Mouse (Mus musculus) thymus, postnatal 4 days (tissue): ENCODE data around the gene Grin3b.

ENCODE experiments used
- DNase-seq: peaks from one replicate; pipeline ENCODE4 v3.0.0; 2021

Gene Grin3b

DNA sequence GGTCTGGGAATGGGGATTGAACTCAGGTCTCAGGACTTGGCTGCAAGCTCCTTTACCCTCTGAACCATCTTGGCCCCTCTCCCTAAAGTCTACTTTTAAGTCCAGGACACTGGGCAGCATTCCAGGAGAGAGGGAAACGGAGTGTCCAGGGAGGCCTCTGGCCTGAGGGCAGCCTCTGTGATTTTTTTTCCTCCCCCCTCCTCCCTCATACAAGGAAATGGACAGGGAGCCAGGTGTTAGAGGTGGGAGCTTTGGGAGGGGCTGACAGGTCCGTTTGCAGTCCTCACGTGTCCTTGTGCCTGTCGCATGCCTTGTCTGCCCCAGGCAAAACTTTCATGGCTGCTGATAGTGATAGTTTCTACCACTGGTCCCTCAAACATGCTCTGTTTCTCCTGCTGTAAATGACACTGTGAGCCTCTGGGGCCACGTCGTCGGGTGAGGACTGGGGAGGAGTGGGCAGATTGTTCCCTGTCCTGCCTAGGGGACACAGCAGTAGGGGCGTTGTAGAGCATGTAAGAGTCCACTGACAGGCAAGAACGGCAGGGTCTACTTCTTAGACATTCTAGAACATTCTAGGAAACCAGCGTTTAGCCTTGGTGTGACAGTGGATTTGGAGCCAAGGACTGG is 34.1 kb upstream of the Grin3b start:
- DNase-seq, result no peak

- peak; percentile 52 for DNase-seq
Observed at GRCm38 (mm10) chr10:79936911-79937441, 33.5 kb upstream of the Grin3b start.

DNA sequence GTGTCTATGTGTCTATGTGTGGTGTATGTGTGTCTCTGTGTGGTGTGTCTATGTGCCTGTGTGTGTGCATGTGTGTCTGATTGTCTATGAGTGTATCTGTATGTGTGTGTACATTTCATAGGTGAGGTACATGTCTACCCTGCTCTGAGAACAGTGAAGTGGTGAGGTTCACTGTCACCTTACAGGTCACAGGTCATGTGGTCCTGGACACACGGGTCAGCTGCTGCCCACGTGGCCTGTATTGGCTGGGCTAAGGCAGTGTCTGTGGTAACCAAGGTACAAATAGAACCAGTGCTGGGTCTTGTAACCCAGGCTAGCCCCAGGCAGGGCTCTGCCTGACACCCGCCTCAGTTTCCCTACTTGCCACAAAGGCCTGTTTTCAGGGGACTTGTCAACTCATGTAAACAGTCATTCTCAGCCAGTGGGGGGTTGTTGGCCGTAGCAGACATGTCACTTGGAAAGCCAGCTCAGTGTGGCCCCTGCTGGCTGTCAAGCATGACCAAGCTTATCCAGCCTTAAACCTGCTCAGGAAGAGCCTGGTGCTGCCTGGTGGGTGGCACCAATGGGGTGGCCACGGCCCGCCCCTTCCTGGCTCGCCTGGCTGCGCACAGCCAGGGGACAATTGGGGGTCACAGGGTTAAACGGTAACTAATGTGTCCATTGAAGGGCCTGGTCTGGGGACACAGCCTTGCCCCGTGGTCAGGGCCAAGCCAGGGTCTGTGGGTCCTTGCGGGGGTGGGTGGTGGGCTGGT is 32.6 kb upstream of the Grin3b start:
- no peak for DNase-seq

DNA sequence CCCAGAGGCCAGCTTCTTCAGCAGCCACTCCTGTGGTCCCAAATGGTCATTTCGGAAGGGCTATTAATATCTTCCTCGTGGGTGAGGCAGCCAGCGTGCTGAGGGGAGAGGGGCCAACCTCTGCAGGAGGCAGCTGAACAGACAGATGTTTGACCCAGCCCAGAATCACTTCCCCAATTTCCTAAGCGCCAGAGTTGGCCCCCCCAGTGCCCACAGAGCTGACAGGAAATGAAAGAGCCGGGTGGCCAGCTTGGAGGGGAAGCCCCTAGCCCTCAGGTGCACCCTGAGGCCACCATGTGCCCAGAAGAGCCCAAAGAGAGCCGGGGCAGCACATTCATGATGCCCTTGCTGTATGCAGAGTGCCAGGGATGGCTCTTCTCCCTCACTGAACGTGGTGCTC is 29.8 kb upstream of the Grin3b start:
- no peak for DNase-seq

DNA sequence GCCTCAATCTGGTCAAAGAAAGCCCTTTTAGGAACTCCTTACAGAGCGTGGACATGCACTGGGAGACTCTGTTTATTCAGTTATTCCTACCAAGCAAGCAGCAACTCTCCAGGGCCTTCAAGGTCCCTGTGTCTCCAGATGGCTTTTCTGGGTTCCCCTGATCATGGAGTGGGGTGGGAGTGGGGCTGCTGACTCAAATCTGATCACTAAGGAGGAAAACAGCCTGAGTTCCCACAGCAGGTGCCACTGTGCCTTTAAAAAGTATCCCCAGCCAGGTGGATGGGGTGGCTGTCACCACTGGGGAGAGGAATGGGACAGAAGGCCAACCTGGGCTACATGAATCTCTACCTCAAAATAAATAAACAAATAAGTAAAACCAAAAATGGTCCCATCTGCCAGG is 27.5 kb upstream of the Grin3b start:
- DNase-seq, result no peak

DNA sequence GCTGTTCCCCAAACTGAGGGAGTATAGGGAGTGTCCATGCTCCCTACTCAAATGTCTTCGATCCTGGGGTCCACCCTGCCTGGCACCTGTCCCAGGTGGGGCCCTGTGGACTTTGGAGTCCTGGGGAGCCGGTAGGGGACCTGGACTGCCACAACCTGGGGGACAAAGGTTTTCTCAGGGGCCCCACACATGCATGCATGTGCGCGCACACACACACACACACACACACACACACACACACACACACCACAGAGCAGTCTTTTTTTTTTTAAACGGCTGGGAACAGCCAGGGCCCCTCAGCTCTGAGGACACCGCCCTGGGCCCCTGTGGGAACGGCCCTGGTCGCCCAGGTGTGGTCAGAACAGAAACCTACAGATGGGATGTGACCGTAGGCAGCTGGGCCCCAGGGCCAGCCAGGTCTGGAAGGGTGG is 27.0 kb upstream of the Grin3b start:
- no peak for DNase-seq

GRCm38 (mm10) chr10:79945507-79946234 is 24.8 kb upstream of the Grin3b start:
- no peak for DNase-seq

DNA sequence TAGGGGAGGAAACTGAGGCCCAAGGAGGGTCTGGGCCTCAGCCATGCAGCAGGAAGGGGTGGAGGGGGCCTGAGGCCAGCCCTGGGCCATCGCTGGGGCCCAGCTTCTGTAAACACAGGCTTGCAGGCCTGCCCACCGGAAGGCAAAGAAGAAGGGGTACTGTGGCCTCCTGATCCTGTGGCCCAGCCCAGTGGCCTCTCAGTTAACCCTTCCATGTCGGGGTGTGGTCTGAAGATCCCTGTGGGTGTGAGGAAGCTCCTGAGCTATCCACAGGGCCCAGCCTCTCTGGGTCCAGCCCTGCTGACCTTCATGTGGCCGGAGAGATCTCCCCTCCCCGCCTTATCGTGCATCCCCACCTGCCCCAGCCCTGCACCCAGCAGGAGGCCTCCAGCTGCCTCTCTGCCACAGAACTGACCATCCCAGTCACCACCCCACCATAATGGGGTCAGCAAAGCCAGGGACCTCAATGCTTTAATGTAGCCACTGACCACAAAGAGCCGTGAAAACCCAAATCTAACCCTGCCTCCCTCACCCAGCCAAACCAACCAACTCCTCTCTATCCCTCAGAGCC is 23.7 kb upstream of the Grin3b start:
- DNase-seq, result no peak

DNA sequence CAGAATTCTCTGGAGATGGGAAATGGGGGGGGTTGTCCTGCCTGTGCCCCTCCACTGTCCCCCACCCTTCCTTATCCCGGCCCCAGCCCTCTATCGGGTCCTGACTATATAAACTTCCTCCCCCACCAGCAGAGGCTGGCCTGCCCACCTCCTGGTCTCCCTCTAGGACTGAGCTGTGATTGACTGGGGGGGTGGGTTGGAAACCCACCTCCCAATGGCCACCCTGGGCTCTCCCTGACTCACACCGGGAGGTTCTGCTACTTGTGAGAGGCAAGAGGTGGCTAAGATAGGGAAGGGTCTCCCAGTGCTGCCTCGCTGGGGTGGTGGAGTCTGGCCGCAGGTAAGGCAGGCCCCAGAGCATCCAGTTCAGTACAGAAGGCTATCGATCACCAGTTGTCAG is 23.0 kb upstream of the Grin3b start:
- DNase-seq, result no peak

GRCm38 (mm10) chr10:79949873-79950272 is 20.6 kb upstream of the Grin3b start:
- DNase-seq, result no peak

- no peak for DNase-seq
Observed at GRCm38 (mm10) chr10:79950661-79951060, 19.9 kb upstream of the Grin3b start.

- peak; percentile 80 for DNase-seq
Observed at GRCm38 (mm10) chr10:79953946-79954345, 16.6 kb upstream of the Grin3b start.

DNA sequence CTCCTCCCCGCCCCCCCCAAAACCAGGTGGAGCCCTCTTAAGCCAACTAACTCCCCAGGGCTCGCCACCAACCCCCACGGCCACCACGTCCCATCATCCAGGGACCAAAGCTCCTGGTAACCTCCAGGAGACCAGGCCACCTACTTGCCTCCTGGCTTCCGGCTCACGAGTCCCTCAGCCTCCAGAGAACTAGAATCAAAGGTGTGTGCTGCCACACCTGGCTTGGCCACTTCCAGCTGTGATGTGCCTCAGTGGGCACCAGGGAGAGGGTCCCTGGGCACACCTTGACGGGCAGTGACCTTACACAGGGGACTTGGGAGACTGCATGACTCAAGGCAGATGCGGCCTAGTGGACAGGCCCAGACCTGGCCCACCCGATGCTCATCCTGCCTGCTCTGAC is 14.8 kb upstream of the Grin3b start:
- DNase-seq, result no peak

- DNase-seq, result no peak
Observed at GRCm38 (mm10) chr10:79956643-79957154, 13.8 kb upstream of the Grin3b start.

GRCm38 (mm10) chr10:79958140-79958816 is 12.2 kb upstream of the Grin3b start:
- DNase-seq, result peak; percentile 92

DNA sequence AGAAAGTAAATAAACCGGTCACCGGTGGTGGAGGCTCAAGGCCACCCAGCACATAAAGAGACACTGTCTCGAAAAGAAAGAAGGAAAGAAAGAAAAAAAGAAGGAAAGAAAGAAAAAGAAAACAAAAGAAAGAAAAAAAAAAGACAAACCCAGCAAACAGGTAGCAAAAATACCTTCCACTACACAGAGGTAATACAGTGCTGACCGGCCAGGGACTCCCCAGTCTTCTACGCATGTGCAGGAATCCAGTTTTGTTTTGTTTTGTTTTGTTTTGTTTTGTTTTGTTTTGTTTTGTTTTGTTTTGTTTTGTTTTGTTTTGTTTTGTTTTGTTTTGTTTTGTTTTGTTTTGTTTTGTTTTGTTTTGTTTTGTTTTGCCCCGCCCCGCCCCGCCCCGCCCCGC is 11.1 kb upstream of the Grin3b start:
- DNase-seq, result peak; percentile 52

DNA sequence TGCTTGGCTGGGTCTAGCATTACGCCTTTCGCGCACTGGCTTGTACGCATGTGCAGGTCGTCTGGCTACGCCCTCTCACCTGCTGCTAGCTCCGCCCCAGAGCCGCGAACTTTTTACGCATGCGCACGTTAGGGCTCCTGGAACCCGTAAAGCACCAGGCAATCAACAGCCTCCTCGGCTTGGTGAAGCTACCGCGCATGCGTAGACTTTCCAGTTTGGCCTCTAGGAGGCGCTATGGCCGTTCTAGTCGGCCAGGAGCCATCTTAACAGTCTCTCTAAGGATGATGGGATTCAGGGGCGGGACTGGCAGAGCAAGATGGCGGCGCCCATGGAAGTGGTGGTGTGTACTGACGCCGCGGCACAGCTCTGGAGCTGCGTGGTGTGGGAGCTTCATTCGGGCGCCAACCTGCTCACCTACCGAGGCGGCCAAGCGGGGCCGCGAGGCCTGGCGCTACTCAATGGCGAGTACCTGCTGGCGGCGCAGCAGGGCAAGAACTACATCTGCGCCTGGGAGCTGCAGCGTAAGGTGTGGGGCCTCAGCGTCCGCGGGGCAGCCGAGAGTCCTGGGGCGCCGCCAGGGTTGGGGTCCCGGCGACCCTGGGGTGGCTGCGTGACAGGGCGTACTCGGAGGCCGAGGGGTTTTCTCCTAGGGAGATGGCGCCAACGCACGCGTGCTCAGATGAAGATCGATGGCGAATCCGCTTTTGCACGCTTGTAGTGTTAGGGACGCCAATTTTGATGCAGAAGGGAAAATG is 10.5 kb upstream of the Grin3b start, which contains the start of gene Wdr18:
TSS of gene Wdr18 (plus strand) at position 306 of the 755 bp plus-strand sequence.
- peak; percentile 99 for DNase-seq

DNA sequence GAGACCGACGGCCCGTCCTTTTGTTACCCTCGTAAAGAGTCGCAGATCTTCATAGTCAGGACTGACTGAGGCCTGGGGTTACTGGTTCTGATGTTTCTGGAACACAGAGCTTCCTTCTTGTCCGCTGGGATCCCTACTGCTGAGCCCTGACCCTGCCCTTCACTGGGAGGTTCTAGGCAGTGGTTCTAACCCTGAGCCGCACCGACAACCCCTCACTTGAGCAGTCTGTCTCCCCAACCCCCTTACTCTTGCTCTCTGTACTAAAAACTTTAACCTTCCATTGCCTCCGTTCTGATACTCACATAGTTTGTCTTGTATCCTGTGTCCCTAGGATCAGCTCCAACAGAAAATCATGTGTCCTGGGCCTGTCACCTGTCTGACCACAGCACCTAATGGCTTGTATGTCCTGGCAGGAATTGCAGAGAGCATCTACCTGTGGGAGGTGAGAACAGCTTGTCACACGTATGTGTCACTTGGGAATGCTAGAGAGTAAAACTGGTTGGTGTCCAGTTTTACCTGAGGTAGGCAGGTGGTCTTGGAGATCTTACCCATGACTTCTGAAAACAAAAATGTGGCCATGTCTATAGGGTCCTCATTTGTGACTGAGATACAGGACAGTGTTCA is 9.7 kb upstream of the Grin3b start:
- no peak for DNase-seq

- DNase-seq, result no peak
Observed at GRCm38 (mm10) chr10:79964727-79965126, 5.8 kb upstream of the Grin3b start.

DNA sequence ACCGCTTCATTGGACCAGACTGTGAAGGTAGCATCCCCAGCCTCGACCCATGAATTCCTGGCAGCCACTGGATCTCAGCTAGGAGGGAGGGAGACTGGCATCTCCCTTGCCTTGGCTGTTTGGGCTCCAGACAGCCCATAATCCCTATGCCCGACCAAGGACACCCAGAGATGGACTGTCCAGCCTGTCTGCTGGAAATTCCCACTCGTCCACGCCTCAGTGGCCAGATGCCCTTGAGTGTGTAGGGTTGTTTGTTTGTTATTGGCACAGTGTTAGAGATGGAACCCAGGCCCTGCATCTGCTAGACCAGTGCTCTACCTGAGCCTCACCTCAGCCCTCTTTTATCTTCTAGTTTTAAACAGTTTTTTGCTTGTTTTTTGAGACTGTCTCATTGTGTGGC is 5.2 kb upstream of the Grin3b start:
- no peak for DNase-seq

GRCm38 (mm10) chr10:79966886-79967400 is 3.6 kb upstream of the Grin3b start:
- no peak for DNase-seq
